Mouse (Mus musculus) ovary, postnatal 36 days (tissue): Measurements from ENCODE around the gene Mmd2.

Experiments
- DNase-seq: peaks from one replicate; pipeline ENCODE4 v3.0.0; 2022; ENCODE audit warnings: low spot score, mixed read lengths

Mmd2 gene

DNA sequence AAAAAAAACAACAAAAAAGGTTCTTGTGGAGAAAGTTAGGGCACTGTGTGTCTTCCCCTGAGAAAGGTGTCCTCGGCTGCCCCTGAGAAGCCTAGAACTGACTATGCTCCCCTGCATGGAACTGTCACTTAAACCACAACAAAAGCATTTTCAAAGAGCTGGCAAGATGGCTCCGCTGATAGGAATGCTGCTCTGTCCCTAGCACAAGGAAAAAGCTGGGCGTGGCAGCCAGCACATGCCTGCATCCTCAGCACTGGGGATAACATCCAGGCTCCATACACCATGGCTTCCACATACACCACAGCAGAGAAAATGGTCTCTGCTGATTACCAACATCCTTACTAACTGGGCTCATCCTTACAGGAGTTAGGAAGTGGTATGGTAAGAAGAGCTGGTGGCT is 61.5 kb downstream of the Mmd2 start:
- no peak for DNase-seq

- no peak for DNase-seq
Measured at GRCm38 (mm10) chr5:142546344-142546743, 62.3 kb downstream of the Mmd2 start.

- no peak for DNase-seq
Measured at GRCm38 (mm10) chr5:142545014-142545795, 63.4 kb downstream of the Mmd2 start.

- DNase-seq = no peak
Measured at GRCm38 (mm10) chr5:142537286-142537685, 71.3 kb downstream of the Mmd2 start.

- no peak for DNase-seq
Measured at GRCm38 (mm10) chr5:142535388-142535787, 73.2 kb downstream of the Mmd2 start.

DNA sequence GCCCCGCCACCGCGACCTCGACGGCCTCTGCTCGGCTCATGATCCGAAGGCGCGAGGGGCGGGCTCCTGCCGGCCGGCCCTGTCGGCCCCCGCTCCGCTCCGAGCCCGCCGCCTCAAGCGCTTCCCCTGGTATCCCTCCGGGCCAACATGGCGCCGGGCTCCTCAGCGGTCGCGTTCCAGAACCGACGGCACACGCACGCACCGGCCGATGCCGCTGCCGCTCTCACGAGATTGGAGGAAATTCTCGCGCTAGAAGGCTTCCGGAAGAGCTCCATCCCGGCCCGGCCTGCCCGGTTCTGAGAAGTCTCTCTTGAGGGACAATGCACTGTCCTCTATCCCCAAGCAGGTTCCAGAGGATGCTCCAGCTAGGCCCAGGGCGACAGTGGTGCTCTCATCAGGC is 78.7 kb downstream of the Mmd2 start, which contains the start of gene Papolb:
TSS of gene Papolb (minus strand) at position 162 of the 400 bp plus-strand sequence.
- DNase-seq = no peak

GRCm38 (mm10) chr5:142524711-142525464 is 83.7 kb downstream of the Mmd2 start:
- DNase-seq = no peak

- no peak for DNase-seq
Measured at GRCm38 (mm10) chr5:142521195-142521866, 87.3 kb downstream of the Mmd2 start.

DNA sequence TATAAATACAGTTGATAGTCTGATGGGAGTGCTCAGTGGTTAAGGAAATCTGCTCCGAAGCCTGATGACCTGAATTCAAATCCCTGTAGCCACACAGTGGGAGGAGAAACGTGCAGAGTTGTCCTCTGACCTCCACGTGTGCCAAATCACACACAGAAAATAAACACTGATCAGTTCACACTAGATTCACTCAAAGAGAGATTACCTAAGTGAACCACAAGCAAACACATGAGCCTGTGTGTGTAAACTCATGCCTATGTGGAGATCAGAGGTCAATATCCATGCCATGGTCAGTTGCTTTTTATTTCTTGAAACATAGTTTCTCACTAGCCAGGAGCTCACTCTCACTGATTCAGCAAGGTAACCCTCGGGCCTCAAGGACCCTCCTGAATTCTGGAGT is 88.2 kb downstream of the Mmd2 start:
- DNase-seq = no peak

DNA sequence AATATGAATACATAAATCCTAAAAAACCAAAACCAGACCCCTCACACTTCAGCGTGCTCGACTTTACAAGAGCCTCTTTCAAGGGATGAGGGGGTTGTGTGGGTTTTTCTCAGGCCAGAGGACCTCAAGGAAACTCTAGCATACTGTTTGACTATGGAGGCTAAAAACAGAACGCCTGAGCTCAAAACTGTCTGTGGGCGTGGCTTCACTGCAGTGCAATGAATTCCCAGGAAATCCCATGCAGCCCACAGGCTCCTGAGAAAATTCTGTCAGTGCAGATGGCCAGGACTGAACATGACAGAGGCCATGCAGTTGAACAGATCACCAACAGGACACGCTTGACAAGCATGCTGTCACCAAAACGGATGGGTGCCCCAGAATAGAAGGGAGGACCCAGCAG is 89.6 kb downstream of the Mmd2 start:
- DNase-seq = no peak
